Mouse (Mus musculus) heart, embryonic 16.5 days (tissue): ENCODE data around the gene Stil. TPM values are rescaled to one million over a fixed set of nuclear protein-coding genes. Genes with fewer than 3 reads are reported as not detected.
A peak's percentile ranks its signal among the peaks of the same experiment; 100 is the strongest.
"Not testable (repeated sequence)": the region's sequence is repeated elsewhere in the genome, so short reads cannot be mapped to it uniquely, and the experiment has no call there.

ENCODE experiments used
- ATAC-seq: fragments of 200-750 bp; cut with Nextera tagmentation; replicated peaks from 2 replicates; pipeline ENCODE4 v1.8.0; 2017; ENCODE audit warnings: moderate number of reproducible peaks; ENCODE audit not compliant: insufficient read depth, low FRiP score; ENCODE audit errors: extremely low read depth
- H3K27ac ChIP-seq: fragments of 300-500 bp; sonication (generic); 2 replicates; pipeline ENCODE4 v1.5.1; 2014; ENCODE audit warnings: mild to moderate bottlenecking, low read length, control low read depth, moderate library complexity
- H3K27me3 ChIP-seq: fragments of 300-500 bp; sonication (generic); 2 replicates; pipeline ENCODE4 v1.6.1; 2014; ENCODE audit warnings: low read length, mixed read lengths; ENCODE audit not compliant: control insufficient read depth, insufficient read depth
- H3K36me3 ChIP-seq: fragments of 300-500 bp; sonication (generic); 2 replicates; pipeline ENCODE4 v1.6.1; 2014; ENCODE audit not compliant: control insufficient read depth, insufficient read depth
- H3K4me1 ChIP-seq: fragments of 300-500 bp; sonication (generic); 2 replicates; pipeline ENCODE4 v1.6.1; 2014; ENCODE audit warnings: low read length, mixed read lengths; ENCODE audit not compliant: control insufficient read depth, insufficient read depth
- H3K4me2 ChIP-seq: fragments of 300-500 bp; sonication (generic); 2 replicates; pipeline ENCODE4 v1.6.1; 2014; ENCODE audit warnings: low read depth, mild to moderate bottlenecking, control low read depth, low read length
- H3K4me3 ChIP-seq: fragments of 300-500 bp; sonication (generic); 2 replicates; pipeline ENCODE4 v1.5.1; 2014; ENCODE audit warnings: mild to moderate bottlenecking, control low read depth, low read length
- H3K9ac ChIP-seq: fragments of 300-500 bp; sonication (generic); 2 replicates; pipeline ENCODE4 v1.6.1; 2014; ENCODE audit warnings: low read length, control low read depth
- H3K9me3 ChIP-seq: fragments of 300-500 bp; sonication (generic); replicated peaks from 2 replicates; pipeline ENCODE4 v1.6.1; 2016; ENCODE audit warnings: low read length; ENCODE audit not compliant: control insufficient read depth
- WGBS: fragments of 180-500 bp; shearing (Covaris S2); extraction: QIAGEN DNeasy Blood & Tissue Kit; methylation state at CpG from one replicate; pipeline ENCODE4 v1.1.7; 2014; 5-methylcytosine and 5-hydroxymethylcytosine counted together
- polyA plus RNA-seq: library from polyadenylated mRNA; unstranded; fragments of >200 nt; fragmentation: Nextera tagmentation; extraction: Ambion mirVana; gene quantifications from 2 replicates; pipeline ENCODE4 v1.2.1, GENCODE M21; 2015

The Stil gene
- polyA plus RNA-seq = 7.7 and 8.3 TPM in 2 replicates

DNA sequence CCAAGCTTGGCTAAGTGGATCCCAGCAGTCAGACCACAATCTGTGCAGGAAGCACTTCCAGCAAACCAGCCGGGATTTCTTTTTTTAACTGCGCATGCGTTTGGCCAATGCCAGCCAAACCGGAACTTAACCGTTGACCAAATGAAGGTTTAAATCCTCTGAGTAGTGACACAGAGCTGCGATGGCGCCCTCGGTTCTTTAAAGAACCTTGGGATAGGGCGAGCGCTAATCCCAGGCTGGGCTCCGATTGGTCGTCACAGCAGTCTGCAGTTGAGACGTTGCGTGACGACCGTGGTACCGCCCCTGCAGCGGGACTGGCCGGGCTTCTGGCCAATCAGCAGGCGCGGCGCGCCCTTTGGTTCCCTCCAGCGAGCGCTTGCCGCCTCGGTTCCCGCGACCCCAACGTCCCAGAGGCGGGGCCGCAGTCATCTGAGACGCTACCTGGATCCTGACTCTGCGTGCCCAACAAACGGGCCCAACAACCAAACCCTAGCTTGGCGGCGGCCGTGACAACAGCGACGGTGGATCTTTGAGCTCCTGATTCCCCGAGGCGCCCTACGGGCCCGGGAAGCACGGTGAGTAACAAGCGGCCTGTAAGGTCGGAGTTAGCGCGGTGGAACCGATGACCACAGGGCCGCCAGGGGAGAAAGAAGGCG is at the start of gene Stil:
Gene Stil, plus strand, starts transcription at position 387 of the 656 bp plus-strand sequence.
- peaks cover 16% of the 10 kb centered on the region for H3K4me1 ChIP-seq
- peak; percentile 100 for ATAC-seq
- H3K4me2 ChIP-seq = peak within 1 kb of the TSS; percentile 66
- no peaks in the 10 kb centered on the region for H3K27me3 ChIP-seq
- H3K27ac ChIP-seq = peak within 1 kb of the TSS; percentile 96
- no peaks in the 10 kb centered on the region for H3K9me3 ChIP-seq
- H3K36me3 ChIP-seq = peaks cover 2% of the 10 kb centered on the region; the same call in 1 of the 2 replicates
- peak within 1 kb of the TSS; percentile 78 for H3K9ac ChIP-seq
- H3K4me3 ChIP-seq = peak within 1 kb of the TSS; percentile 71
- under 1% methylated on average over 52 of the region's 52 CpGs for WGBS

DNA sequence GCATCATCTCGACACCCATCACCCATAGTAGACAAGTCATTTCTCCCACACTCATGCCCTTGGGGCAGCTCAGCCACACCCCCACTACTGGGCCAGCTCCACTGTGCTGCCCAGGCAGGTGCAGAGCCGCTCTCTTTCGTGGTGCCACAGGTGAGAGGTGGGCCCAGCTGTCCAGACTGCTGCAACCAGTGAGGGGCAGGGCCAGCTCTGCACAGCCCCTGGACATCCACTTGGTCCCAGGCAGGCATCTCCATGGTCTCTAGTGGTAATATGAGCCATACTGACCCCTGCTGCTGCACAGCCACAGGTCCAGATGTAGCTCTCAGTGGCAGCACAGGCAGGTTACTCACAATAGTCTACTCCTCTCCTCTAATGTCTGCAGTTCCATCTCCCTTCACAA is 46.8 kb upstream of the Stil start:
- no peak overlapping the region for H3K4me2 ChIP-seq
- peaks cover 5% of the 10 kb centered on the region for H3K27me3 ChIP-seq
- H3K9me3 ChIP-seq = no peaks in the 10 kb centered on the region
- no peak overlapping the region for H3K9ac ChIP-seq
- no peak overlapping the region for H3K27ac ChIP-seq
- 74% methylated on average over 3 of the region's 3 CpGs for WGBS
- H3K4me1 ChIP-seq = no peaks in the 10 kb centered on the region
- no peaks in the 10 kb centered on the region for H3K36me3 ChIP-seq
- no peak overlapping the region for H3K4me3 ChIP-seq
- ATAC-seq = no peak

DNA sequence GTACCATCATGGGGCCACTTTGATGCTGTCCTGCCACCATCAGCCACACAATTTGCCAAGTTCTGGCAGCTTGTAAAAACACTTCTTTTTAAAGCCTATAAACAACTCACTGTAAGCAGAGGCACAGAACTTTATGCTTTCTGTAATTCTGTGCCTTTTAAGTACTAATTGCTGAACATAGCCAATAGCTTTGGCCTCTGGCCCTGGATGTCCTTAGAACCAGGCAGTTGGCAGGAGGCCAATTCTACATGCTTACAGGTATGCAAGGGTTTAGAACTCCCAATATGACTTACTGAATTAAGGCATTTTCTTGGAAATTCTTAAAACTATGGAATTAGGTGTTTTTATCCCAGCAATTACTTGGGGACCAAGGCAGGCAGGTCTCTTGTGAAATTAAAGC is 42.6 kb upstream of the Stil start:
- H3K4me3 ChIP-seq = no peak overlapping the region
- H3K4me2 ChIP-seq = no peak overlapping the region
- H3K27me3 ChIP-seq = no peaks in the 10 kb centered on the region
- ATAC-seq = no peak
- peaks cover 4% of the 10 kb centered on the region for H3K36me3 ChIP-seq
- no peaks in the 10 kb centered on the region for H3K9me3 ChIP-seq
- no peak overlapping the region for H3K9ac ChIP-seq
- H3K27ac ChIP-seq = no peak overlapping the region
- no peaks in the 10 kb centered on the region for H3K4me1 ChIP-seq

DNA sequence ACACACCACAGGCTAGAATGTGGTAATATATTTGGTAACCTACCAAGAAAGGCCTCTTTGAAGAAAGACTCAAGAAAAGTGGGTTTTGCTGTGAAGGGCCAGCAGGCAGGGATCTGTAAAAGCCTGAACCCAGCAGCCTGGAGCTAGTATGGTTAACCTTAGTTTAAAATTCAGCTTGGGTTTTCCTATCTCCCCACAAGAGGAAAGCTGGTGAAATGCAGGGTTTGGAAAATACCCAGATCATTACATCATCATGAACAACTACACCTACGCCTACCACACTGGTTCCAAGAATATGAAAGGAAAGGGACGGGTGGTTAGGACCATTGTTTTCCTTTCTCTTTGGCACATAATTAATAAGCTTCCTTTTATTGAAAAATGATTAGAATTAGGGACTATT is 41.7 kb upstream of the Stil start:
- H3K27me3 ChIP-seq = no peaks in the 10 kb centered on the region
- no peak overlapping the region for H3K4me3 ChIP-seq
- no peaks in the 10 kb centered on the region for H3K9me3 ChIP-seq
- WGBS = 68% methylated on average over 2 of the region's 2 CpGs
- H3K4me1 ChIP-seq = no peaks in the 10 kb centered on the region
- H3K9ac ChIP-seq = no peak overlapping the region
- H3K4me2 ChIP-seq = no peak overlapping the region
- peaks cover 9% of the 10 kb centered on the region for H3K36me3 ChIP-seq
- H3K27ac ChIP-seq = no peak overlapping the region
- no peak for ATAC-seq

DNA sequence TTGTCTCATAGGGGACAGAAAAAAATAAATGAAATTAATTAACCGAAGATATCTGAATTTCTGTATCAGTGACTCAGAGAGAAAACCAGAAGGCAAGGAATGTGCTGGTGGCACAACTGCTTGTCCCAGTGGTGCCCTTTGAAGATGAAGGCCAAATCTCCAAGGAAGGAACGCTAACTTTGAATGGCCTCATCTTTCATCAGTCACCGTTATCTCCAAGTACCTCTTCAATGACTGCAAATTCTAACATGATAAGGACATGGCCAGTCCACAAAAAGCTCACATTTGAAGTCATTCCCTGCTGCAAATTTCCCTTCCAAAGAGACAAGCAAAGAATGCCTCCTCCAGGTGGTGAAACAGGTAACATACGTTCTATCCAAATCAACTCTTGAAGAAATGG is 41.2 kb upstream of the Stil start:
- Histone ChIP-seq H3K27ac (no peak overlapping the region), H3K4me2 (no peak overlapping the region), H3K27me3 (no peaks in the 10 kb centered on the region), H3K9ac (no peak overlapping the region), H3K4me3 (no peak overlapping the region), H3K4me1 (no peaks in the 10 kb centered on the region), H3K9me3 (no peaks in the 10 kb centered on the region), H3K36me3 (peaks cover 9% of the 10 kb centered on the region)
- ATAC-seq = no peak
- 47% methylated on average over 4 of the region's 4 CpGs for WGBS

DNA sequence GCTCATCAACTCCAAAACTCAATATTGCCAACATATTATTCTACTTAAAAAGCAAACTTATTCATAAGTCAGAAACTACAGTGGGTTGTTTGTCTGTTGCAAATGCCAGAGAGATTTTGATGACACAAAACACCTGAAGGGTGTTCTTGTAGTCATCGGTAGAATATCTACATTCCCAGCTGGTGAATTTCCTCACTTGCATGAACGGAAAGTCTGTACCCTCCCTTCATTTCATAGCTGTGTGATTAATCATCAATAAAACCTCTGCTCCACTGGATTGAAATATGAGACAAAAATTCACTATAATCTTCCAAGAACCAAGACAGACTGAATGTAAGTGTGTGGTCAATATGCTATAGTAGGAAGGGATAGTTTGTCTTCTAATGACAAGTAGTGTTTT is 40.4 kb upstream of the Stil start:
- Histone ChIP-seq H3K4me1 (no peaks in the 10 kb centered on the region), H3K27me3 (no peaks in the 10 kb centered on the region)
- 85% methylated on average over 2 of the region's 2 CpGs for WGBS

DNA sequence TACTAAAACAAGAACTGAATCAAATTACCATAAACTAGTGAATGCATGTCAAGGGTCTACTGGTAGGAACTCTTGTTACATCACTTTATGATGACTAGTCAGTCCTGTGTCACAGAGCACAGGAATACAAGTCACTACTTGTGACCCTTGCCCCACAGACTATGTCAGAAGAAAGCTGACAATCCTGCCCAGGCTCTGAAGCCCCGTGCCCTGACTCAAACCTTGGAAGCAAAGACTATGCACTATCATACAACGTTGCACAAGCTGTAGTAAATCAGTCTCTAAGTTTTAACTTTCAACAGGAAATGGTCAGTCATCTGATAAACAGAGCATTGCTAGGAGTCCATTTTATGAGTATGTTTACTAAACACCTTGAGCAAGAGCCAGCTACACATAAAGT is 39.1 kb upstream of the Stil start:
- ATAC-seq, H3K4me1 ChIP-seq, H3K27ac ChIP-seq, H3K9me3 ChIP-seq, H3K9ac ChIP-seq, H3K4me2 ChIP-seq, H3K4me3 ChIP-seq, H3K27me3 ChIP-seq: not testable (repeated sequence)
- H3K36me3 ChIP-seq = peaks cover 24% of the 10 kb centered on the region
- 70% methylated on average over 2 of the region's 2 CpGs for WGBS

More for the DNA sequence above, 40.4 kb upstream of the Stil start:
- Histone ChIP-seq H3K4me3 (no peak overlapping the region), H3K36me3 (peaks cover 12% of the 10 kb centered on the region), H3K9ac (no peak overlapping the region), H3K9me3 (no peaks in the 10 kb centered on the region), H3K27ac (no peak overlapping the region), H3K4me2 (no peak overlapping the region)
- ATAC-seq = no peak

DNA sequence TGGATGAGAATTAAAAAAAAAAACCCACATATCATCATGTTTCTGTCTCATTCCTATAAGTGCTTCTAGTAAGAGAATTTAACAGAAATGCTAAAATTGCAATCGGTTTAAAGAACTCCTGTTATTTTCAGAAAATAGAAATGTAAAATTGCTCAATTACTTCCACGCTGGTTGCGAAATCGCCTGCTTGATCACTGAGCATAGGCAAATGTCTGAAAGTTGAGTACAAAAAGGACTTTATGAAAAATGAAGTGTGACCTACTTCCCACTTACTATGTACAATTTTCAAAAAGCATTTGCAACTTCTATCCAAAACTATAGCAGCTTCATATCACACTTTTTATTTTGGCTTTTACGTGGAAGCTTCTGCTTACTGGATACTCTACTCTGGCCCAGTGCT is 29.2 kb upstream of the Stil start:
- WGBS = 88% methylated on average over 5 of the region's 5 CpGs
- no peak for ATAC-seq
- Histone ChIP-seq H3K36me3 (peaks cover 16% of the 10 kb centered on the region), H3K9ac (no peak overlapping the region), H3K4me2 (no peak overlapping the region), H3K27ac (no peak overlapping the region), H3K9me3 (no peaks in the 10 kb centered on the region), H3K4me1 (no peaks in the 10 kb centered on the region), H3K4me3 (no peak overlapping the region), H3K27me3 (no peaks in the 10 kb centered on the region)

DNA sequence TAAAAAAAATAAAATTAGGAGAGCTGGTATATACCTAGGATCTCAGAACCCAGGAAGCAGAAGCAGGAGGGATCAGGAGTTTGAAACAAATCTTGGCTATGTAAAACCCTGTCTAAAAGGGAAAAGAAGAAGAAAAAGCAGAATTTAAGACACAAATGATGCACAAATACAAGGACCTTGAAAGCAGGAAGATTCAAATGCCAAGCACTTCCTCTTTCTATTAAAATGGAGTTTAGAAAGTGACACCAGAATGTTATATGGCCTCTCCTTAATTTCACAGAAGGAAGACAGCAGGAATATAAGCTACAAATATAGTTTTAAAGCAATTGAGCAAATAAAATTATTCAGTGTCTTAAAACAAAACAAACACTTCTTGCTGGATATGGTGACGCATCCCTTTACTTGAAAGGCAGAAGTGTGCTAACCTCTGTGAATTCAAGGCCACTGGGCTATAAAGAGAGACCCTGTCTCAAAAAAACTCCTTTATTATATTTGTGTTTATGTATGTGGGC is 26.7 kb upstream of the Stil start:
- H3K4me3 ChIP-seq = no peak overlapping the region
- no peaks in the 10 kb centered on the region for H3K9me3 ChIP-seq
- no peaks in the 10 kb centered on the region for H3K4me1 ChIP-seq
- no peak overlapping the region for H3K4me2 ChIP-seq
- no peak overlapping the region for H3K9ac ChIP-seq
- no peak for ATAC-seq
- no peaks in the 10 kb centered on the region for H3K27me3 ChIP-seq
- H3K36me3 ChIP-seq = peaks cover 6% of the 10 kb centered on the region; the same call in 1 of the 2 replicates
- no peak overlapping the region for H3K27ac ChIP-seq
- 98% methylated on average over 1 of the region's 1 CpGs for WGBS
